Mouse (Mus musculus): ENCODE results near the gene Trip13. TPM values are rescaled to one million over a fixed set of nuclear protein-coding genes. Genes with fewer than 3 reads are reported as not detected.

Trip13 gene
- total RNA-seq, 1 experiment, result 43.0 TPM

GRCm38 (mm10) chr13:73907683-73908412 is 29.7 kb downstream of the Trip13 start:
- Histone ChIP-seq H3K36me3 (ENCODE audit: control insufficient read depth, insufficient read depth, low read length, poor library complexity, severe bottlenecking) (peaks cover 14% of the 10 kb centered on the region), H3K9ac (ENCODE audit: insufficient read depth, low read depth, low read length, poor library complexity, severe bottlenecking) (no peak overlapping the region), H3K27ac (ENCODE audit: insufficient read depth, low read depth, low read length, poor library complexity, severe bottlenecking) (no peak overlapping the region), H3K4me3 (ENCODE audit: insufficient read depth in 1 of 2, low read depth in 1 of 2, low read length in 2 of 2, poor library complexity in 1 of 2, severe bottlenecking in 1 of 2) (no peak overlapping the region), H3K4me1 (ENCODE audit: control insufficient read depth in 2 of 2, insufficient read depth in 2 of 2, low read length in 2 of 2, poor library complexity in 1 of 2) (no peaks in the 10 kb centered on the region), H3K9me3 (ENCODE audit: control insufficient read depth, insufficient read depth, low read depth, low read length) (no peaks in the 10 kb centered on the region)
- DNase-seq (ENCODE audit: low read depth, low spot score), result peak; percentile 22
- no peak for TF ChIP-seq CHD2 (IDR thresholded peaks at IDR 0.05; ENCODE audit: low read depth, low read length)
- no peak for TF ChIP-seq HCFC1 (IDR thresholded peaks at IDR 0.05; ENCODE audit: borderline replicate concordance, insufficient read depth, low read length)
- no peak for TF ChIP-seq ZNF384 (IDR thresholded peaks at IDR 0.05; ENCODE audit: low read depth, low read length)
- TF ChIP-seq ZC3H11A (IDR thresholded peaks at IDR 0.05; ENCODE audit: borderline replicate concordance, low read depth, low read length), result peak; percentile 63; the same call in 1 of the 2 replicates
- TF ChIP-seq MAFK (IDR thresholded peaks at IDR 0.05; ENCODE audit: insufficient read depth, low read depth, low read length), result no peak
- in situ Hi-C loops (cut with MboI; ENCODE audit: low sequenced_read_pairs in 2 of 2, unreplicated experiment in 2 of 2), result loop anchor here (5.0 to 10.0 kb wide), 2 partner anchors 183 to 186 kb away; no protein-coding TSS in a partner anchor

GRCm38 (mm10) chr13:73907136-73907535 is 30.4 kb downstream of the Trip13 start:
- no peak for DNase-seq (ENCODE audit: low read depth, low spot score)
- H3K27ac ChIP-seq (ENCODE audit: insufficient read depth, low read depth, low read length, poor library complexity, severe bottlenecking), result no peak overlapping the region
- no peaks in the 10 kb centered on the region for H3K4me1 ChIP-seq (ENCODE audit: control insufficient read depth in 2 of 2, insufficient read depth in 2 of 2, low read length in 2 of 2, poor library complexity in 1 of 2)
- no peaks in the 10 kb centered on the region for H3K9me3 ChIP-seq (ENCODE audit: control insufficient read depth, insufficient read depth, low read depth, low read length)
- H3K9ac ChIP-seq (ENCODE audit: insufficient read depth, low read depth, low read length, poor library complexity, severe bottlenecking), result no peak overlapping the region
- H3K36me3 ChIP-seq (ENCODE audit: control insufficient read depth, insufficient read depth, low read length, poor library complexity, severe bottlenecking), result peaks cover 13% of the 10 kb centered on the region
- in situ Hi-C loops (cut with MboI; ENCODE audit: low sequenced_read_pairs in 2 of 2, unreplicated experiment in 2 of 2), result loop anchor here (5.0 to 10.0 kb wide), 2 partner anchors 182 to 185 kb away; no protein-coding TSS in a partner anchor
- TF ChIP-seq CHD2 (IDR thresholded peaks at IDR 0.05; ENCODE audit: low read depth, low read length), result no peak
- TF ChIP-seq ZC3H11A (IDR thresholded peaks at IDR 0.05; ENCODE audit: borderline replicate concordance, low read depth, low read length), result no peak
- TF ChIP-seq MAFK (IDR thresholded peaks at IDR 0.05; ENCODE audit: insufficient read depth, low read depth, low read length), result no peak
- no peak for TF ChIP-seq HCFC1 (IDR thresholded peaks at IDR 0.05; ENCODE audit: borderline replicate concordance, insufficient read depth, low read length)
- TF ChIP-seq ZNF384 (IDR thresholded peaks at IDR 0.05; ENCODE audit: low read depth, low read length), result no peak
- no peak overlapping the region for H3K4me3 ChIP-seq (ENCODE audit: insufficient read depth in 1 of 2, low read depth in 1 of 2, low read length in 2 of 2, poor library complexity in 1 of 2, severe bottlenecking in 1 of 2)

- DNase-seq (ENCODE audit: low read depth, low spot score), result no peak
- H3K36me3 ChIP-seq (ENCODE audit: control insufficient read depth, insufficient read depth, low read length, poor library complexity, severe bottlenecking), result no peaks in the 10 kb centered on the region
- no peak overlapping the region for H3K27ac ChIP-seq (ENCODE audit: insufficient read depth, low read depth, low read length, poor library complexity, severe bottlenecking)
- H3K4me3 ChIP-seq (ENCODE audit: insufficient read depth in 1 of 2, low read depth in 1 of 2, low read length in 2 of 2, poor library complexity in 1 of 2, severe bottlenecking in 1 of 2), result no peak overlapping the region
- no peaks in the 10 kb centered on the region for H3K9me3 ChIP-seq (ENCODE audit: control insufficient read depth, insufficient read depth, low read depth, low read length)
- H3K9ac ChIP-seq (ENCODE audit: insufficient read depth, low read depth, low read length, poor library complexity, severe bottlenecking), result no peak overlapping the region
- H3K4me1 ChIP-seq (ENCODE audit: control insufficient read depth in 2 of 2, insufficient read depth in 2 of 2, low read length in 2 of 2, poor library complexity in 1 of 2), result no peaks in the 10 kb centered on the region
- no peak for TF ChIP-seq HCFC1 (IDR thresholded peaks at IDR 0.05; ENCODE audit: borderline replicate concordance, insufficient read depth, low read length)
- in situ Hi-C loops (cut with MboI; ENCODE audit: low sequenced_read_pairs in 2 of 2, unreplicated experiment in 2 of 2), result no loop called here
These were observed 40.0 kb downstream of the Trip13 start for GRCm38 (mm10) chr13:73897561-73897960.

GRCm38 (mm10) chr13:73892493-73893178 is 44.9 kb downstream of the Trip13 start:
- Histone ChIP-seq H3K27ac (ENCODE audit: insufficient read depth, low read depth, low read length, poor library complexity, severe bottlenecking) (no peak overlapping the region), H3K4me1 (ENCODE audit: control insufficient read depth in 2 of 2, insufficient read depth in 2 of 2, low read length in 2 of 2, poor library complexity in 1 of 2) (no peaks in the 10 kb centered on the region)
- in situ Hi-C loops (cut with MboI; ENCODE audit: low sequenced_read_pairs in 2 of 2, unreplicated experiment in 2 of 2), result no loop called here

More at GRCm38 (mm10) chr13:73892493-73893178, 44.9 kb downstream of the Trip13 start:
- TF ChIP-seq MAFK (IDR thresholded peaks at IDR 0.05; ENCODE audit: insufficient read depth, low read depth, low read length), result no peak
- TF ChIP-seq CHD2 (IDR thresholded peaks at IDR 0.05; ENCODE audit: low read depth, low read length), result no peak
- no peak for TF ChIP-seq ZNF384 (IDR thresholded peaks at IDR 0.05; ENCODE audit: low read depth, low read length)
- no peak for TF ChIP-seq ZC3H11A (IDR thresholded peaks at IDR 0.05; ENCODE audit: borderline replicate concordance, low read depth, low read length)
- no peak for TF ChIP-seq HCFC1 (IDR thresholded peaks at IDR 0.05; ENCODE audit: borderline replicate concordance, insufficient read depth, low read length)
- H3K9me3 ChIP-seq (ENCODE audit: control insufficient read depth, insufficient read depth, low read depth, low read length), result no peaks in the 10 kb centered on the region
- no peak overlapping the region for H3K9ac ChIP-seq (ENCODE audit: insufficient read depth, low read depth, low read length, poor library complexity, severe bottlenecking)
- DNase-seq (ENCODE audit: low read depth, low spot score), result no peak
- no peak overlapping the region for H3K4me3 ChIP-seq (ENCODE audit: insufficient read depth in 1 of 2, low read depth in 1 of 2, low read length in 2 of 2, poor library complexity in 1 of 2, severe bottlenecking in 1 of 2)
- no peaks in the 10 kb centered on the region for H3K36me3 ChIP-seq (ENCODE audit: control insufficient read depth, insufficient read depth, low read length, poor library complexity, severe bottlenecking)

Data from ES-E14 (cell line).